Mouse (Mus musculus) midbrain, embryonic 13.5 days (tissue): ENCODE measurements around the gene 2010005H15Rik. TPM values are rescaled to one million over a fixed set of nuclear protein-coding genes. Genes with fewer than 3 reads are reported as not detected.
"Not testable (repeated sequence)": the region's sequence is repeated elsewhere in the genome, so short reads cannot be mapped to it uniquely, and the experiment has no call there.

Experiments used
- ATAC-seq: fragments of 200-750 bp; cut with Nextera tagmentation; 2 replicates; pipeline ENCODE4 v1.8.0; 2017; ENCODE audit warnings: mild to moderate bottlenecking, moderate TSS enrichment, moderate library complexity
- H3K27ac ChIP-seq: fragments of 300-500 bp; sonication (generic); 2 replicates; pipeline ENCODE4 v1.5.1; 2015; ENCODE audit warnings: inconsistent platforms, mild to moderate bottlenecking, moderate library complexity
- H3K27me3 ChIP-seq: fragments of 300-500 bp; sonication (generic); 2 replicates; pipeline ENCODE4 v1.6.1; 2015; ENCODE audit warnings: mild to moderate bottlenecking, inconsistent platforms
- H3K36me3 ChIP-seq: fragments of 300-500 bp; sonication (generic); 2 replicates; pipeline ENCODE4 v1.6.1; 2015; ENCODE audit warnings: mild to moderate bottlenecking, inconsistent platforms
- H3K4me1 ChIP-seq: fragments of 300-500 bp; sonication (generic); replicated peaks from 2 replicates; pipeline ENCODE4 v1.6.1; 2015; ENCODE audit warnings: inconsistent platforms
- H3K4me2 ChIP-seq: fragments of 300-500 bp; sonication (generic); replicated peaks from 2 replicates; pipeline ENCODE4 v1.6.1; 2015; ENCODE audit warnings: moderate library complexity, mild to moderate bottlenecking, inconsistent platforms
- H3K4me3 ChIP-seq: fragments of 300-500 bp; sonication (generic); replicated peaks from 2 replicates; pipeline ENCODE4 v1.5.1; 2015; ENCODE audit warnings: mild to moderate bottlenecking, inconsistent platforms
- H3K9ac ChIP-seq: fragments of 300-500 bp; sonication (generic); replicated peaks from 2 replicates; pipeline ENCODE4 v1.6.1; 2015; ENCODE audit warnings: mild to moderate bottlenecking, inconsistent platforms
- H3K9me3 ChIP-seq: fragments of 300-500 bp; sonication (generic); 2 replicates; pipeline ENCODE4 v1.6.1; 2016; ENCODE audit warnings: mild to moderate bottlenecking, inconsistent platforms
- WGBS: fragments of 180-500 bp; shearing (Covaris S2); methylation state at CpG from one replicate; pipeline ENCODE4 v1.1.7; 2015; 5-methylcytosine and 5-hydroxymethylcytosine counted together
- polyA plus RNA-seq: library from polyadenylated mRNA; unstranded; fragments of >200 nt; fragmentation: Nextera tagmentation; extraction: Ambion mirVana; gene quantifications from 2 replicates; pipeline ENCODE4 v1.2.1, GENCODE M21; 2015

The 2010005H15Rik gene
- polyA plus RNA-seq = 1.4 TPM in 1 of 2 replicates, not detected in the other

DNA sequence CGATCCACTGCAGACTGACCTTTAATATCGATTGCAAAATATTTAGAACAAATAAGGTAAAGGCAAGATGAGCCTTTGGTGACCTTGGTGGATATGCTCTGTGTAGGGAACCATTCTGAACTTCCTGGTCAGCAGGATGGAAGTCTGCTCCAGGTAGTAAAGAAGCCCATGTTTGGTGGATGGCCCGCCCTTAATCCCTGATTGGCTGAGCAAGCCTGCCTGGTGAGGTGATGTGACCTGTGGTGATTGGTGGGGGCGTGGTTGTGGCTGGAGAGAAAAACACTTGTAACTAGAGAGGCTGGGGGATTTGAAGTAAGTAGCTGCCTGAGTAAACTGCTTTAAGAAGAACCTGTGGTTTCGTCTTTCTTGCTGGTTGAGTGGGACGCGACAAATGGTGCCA is at the start of gene 2010005H15Rik:
Gene 2010005H15Rik (plus strand): TSS at position 301 of the 400 bp plus-strand sequence.
- WGBS = 94% methylated on average over 7 of the region's 7 CpGs
- H3K27me3 ChIP-seq, H3K9me3 ChIP-seq, H3K27ac ChIP-seq, ATAC-seq, H3K9ac ChIP-seq, H3K4me2 ChIP-seq, H3K36me3 ChIP-seq, H3K4me1 ChIP-seq, H3K4me3 ChIP-seq: not testable (repeated sequence)

GRCm38 (mm10) chr16:36176108-36176507 is 45.2 kb upstream of the 2010005H15Rik start:
- Histone ChIP-seq H3K4me3 (no peak overlapping the region), H3K4me1 (no peaks in the 10 kb centered on the region), H3K27ac (no peak overlapping the region), H3K27me3 (no peaks in the 10 kb centered on the region), H3K9me3 (no peaks in the 10 kb centered on the region), H3K9ac (no peak overlapping the region), H3K4me2 (no peak overlapping the region), H3K36me3 (no peaks in the 10 kb centered on the region)
- ATAC-seq = no peak

GRCm38 (mm10) chr16:36179910-36180309 is 41.4 kb upstream of the 2010005H15Rik start:
- WGBS = 83% methylated on average over 2 of the region's 2 CpGs
- H3K4me1 ChIP-seq = no peaks in the 10 kb centered on the region
- ATAC-seq = no peak
- H3K4me2 ChIP-seq = no peak overlapping the region
- H3K4me3 ChIP-seq = no peak overlapping the region
- no peaks in the 10 kb centered on the region for H3K9me3 ChIP-seq
- no peak overlapping the region for H3K9ac ChIP-seq
- no peaks in the 10 kb centered on the region for H3K36me3 ChIP-seq
- H3K27me3 ChIP-seq = no peaks in the 10 kb centered on the region
- H3K27ac ChIP-seq = no peak overlapping the region

DNA sequence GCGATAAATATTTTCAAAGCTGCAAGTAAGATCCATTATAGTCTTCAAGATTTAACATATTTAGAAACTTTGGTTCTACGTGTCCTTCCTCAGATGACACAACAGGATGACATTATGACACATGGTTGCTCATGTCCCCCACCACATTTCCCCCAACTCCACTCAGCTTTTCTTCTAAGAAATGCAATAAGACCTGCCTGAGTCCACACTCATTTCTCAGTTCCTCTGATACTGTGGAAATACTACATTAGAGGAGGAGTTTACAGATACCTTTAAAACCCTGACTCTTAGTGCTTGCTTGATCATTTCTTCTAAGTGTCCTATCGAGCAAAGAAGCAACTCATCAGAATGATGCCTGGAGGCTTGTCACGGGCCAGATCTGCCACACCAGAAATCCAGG is 37.4 kb upstream of the 2010005H15Rik start, which contains the start of gene Gm5483:
Gene Gm5483 (plus strand): TSS at position 301 of the 400 bp plus-strand sequence.
- H3K9me3 ChIP-seq, H3K36me3 ChIP-seq, H3K4me3 ChIP-seq, H3K27me3 ChIP-seq, H3K9ac ChIP-seq, ATAC-seq, H3K4me1 ChIP-seq, H3K4me2 ChIP-seq, H3K27ac ChIP-seq: not testable (repeated sequence)
- WGBS = 84% methylated on average over 4 of the region's 4 CpGs

DNA sequence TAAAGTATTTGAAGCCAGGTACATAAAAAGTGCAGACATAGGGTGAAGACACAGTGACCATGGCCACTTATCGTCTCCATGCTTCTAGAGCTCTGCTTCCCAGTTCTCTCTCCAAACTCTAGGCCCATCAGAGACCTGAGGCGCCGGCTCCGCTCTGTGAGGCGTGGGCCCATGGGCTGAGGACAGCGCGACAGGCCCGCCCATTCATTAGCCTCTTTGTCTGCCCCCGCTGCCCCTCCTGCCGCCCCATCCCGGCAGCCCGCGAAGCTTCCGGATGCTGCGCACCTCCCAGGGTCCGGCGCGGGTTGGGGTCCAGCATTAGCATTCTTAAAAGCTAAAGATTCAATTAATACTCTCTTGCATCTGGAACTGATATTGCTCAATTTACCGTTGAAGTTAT is 22.0 kb upstream of the 2010005H15Rik start:
- Histone ChIP-seq H3K9ac (no peak overlapping the region), H3K4me3 (no peak overlapping the region), H3K27me3 (no peaks in the 10 kb centered on the region), H3K4me2 (peak overlapping the region; percentile 43), H3K4me1 (no peaks in the 10 kb centered on the region), H3K27ac (no peak overlapping the region), H3K9me3 (no peaks in the 10 kb centered on the region), H3K36me3 (no peaks in the 10 kb centered on the region)
- no peak for ATAC-seq
- WGBS = 48% methylated on average over 19 of the region's 19 CpGs

- Histone ChIP-seq H3K27ac (no peak overlapping the region), H3K27me3 (no peaks in the 10 kb centered on the region), H3K9ac (no peak overlapping the region), H3K4me1 (no peaks in the 10 kb centered on the region), H3K4me2 (no peak overlapping the region), H3K36me3 (no peaks in the 10 kb centered on the region), H3K4me3 (no peak overlapping the region), H3K9me3 (no peaks in the 10 kb centered on the region)
- 80% methylated on average over 5 of the region's 5 CpGs for WGBS
- ATAC-seq = no peak
These were observed 17.4 kb upstream of the 2010005H15Rik start for GRCm38 (mm10) chr16:36203846-36204245.

GRCm38 (mm10) chr16:36205684-36206083 is 15.6 kb upstream of the 2010005H15Rik start:
- not testable (repeated sequence) for H3K4me3 ChIP-seq, ATAC-seq
- WGBS = 45% methylated on average over 2 of the region's 2 CpGs

GRCm38 (mm10) chr16:36209967-36210453 is 11.3 kb upstream of the 2010005H15Rik start, which contains the start of gene Gm5416:
Gene Gm5416 (plus strand): TSS chr16:36210403.
- WGBS = 90% methylated on average over 2 of the region's 2 CpGs
- no peak within 1 kb of the TSS for H3K4me3 ChIP-seq
- no peak within 1 kb of the TSS for H3K27ac ChIP-seq
- H3K27me3 ChIP-seq = no peaks in the 10 kb centered on the region
- no peaks in the 10 kb centered on the region for H3K9me3 ChIP-seq
- no peaks in the 10 kb centered on the region for H3K36me3 ChIP-seq
- H3K4me1 ChIP-seq = no peaks in the 10 kb centered on the region
- ATAC-seq = no peak
- H3K9ac ChIP-seq = no peak within 1 kb of the TSS
- no peak within 1 kb of the TSS for H3K4me2 ChIP-seq

More at GRCm38 (mm10) chr16:36205684-36206083, 15.6 kb upstream of the 2010005H15Rik start:
- H3K9ac ChIP-seq, H3K27ac ChIP-seq, H3K27me3 ChIP-seq, H3K36me3 ChIP-seq, H3K4me1 ChIP-seq, H3K4me2 ChIP-seq, H3K9me3 ChIP-seq: not testable (repeated sequence)

GRCm38 (mm10) chr16:36260585-36260984 is 39.3 kb downstream of the 2010005H15Rik start:
- not testable (repeated sequence) for H3K9ac ChIP-seq, H3K4me1 ChIP-seq, H3K4me2 ChIP-seq, H3K27ac ChIP-seq, H3K36me3 ChIP-seq, ATAC-seq, H3K27me3 ChIP-seq, H3K4me3 ChIP-seq, H3K9me3 ChIP-seq

- not testable (repeated sequence) for ATAC-seq
These were observed 55.5 kb downstream of the 2010005H15Rik start, which contains the start of gene Stfa1 for GRCm38 (mm10) chr16:36276796-36277195. Gene Stfa1 (plus strand): TSS chr16:36276951.

DNA sequence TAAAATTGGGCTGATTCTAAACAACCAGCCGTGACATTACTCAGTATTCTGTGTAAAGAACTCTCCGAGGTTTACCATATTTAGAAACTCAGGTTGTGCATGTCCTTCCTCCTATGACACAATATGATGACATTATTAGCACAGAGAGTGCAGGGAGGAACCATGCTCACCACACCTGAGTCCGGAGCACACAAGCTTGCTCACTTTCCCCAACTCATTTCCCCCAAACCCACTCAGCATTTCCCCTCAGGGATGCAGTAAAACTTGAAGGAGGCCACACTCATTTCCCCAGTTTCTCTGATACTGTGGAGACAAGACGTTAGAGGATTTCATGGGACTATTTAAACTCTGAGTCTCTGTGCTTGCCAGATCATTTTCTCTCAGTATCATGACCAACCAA is 67.9 kb downstream of the 2010005H15Rik start:
- Histone ChIP-seq H3K36me3 (no peaks in the 10 kb centered on the region), H3K9me3 (no peaks in the 10 kb centered on the region), H3K4me2 (no peak overlapping the region), H3K27me3 (no peaks in the 10 kb centered on the region), H3K9ac (no peak overlapping the region), H3K4me1 (no peaks in the 10 kb centered on the region), H3K27ac (no peak overlapping the region), H3K4me3 (no peak overlapping the region)
- ATAC-seq = no peak
- WGBS = 85% methylated on average over 4 of the region's 4 CpGs

More at GRCm38 (mm10) chr16:36276796-36277195, 55.5 kb downstream of the 2010005H15Rik start, which contains the start of gene Stfa1:
- H3K36me3 ChIP-seq, H3K27me3 ChIP-seq, H3K4me1 ChIP-seq, H3K4me3 ChIP-seq, H3K9ac ChIP-seq, H3K9me3 ChIP-seq, H3K4me2 ChIP-seq, H3K27ac ChIP-seq: not testable (repeated sequence)
- WGBS = 93% methylated on average over 4 of the region's 4 CpGs
